Mouse (Mus musculus): Measurements from ENCODE around the gene Olfr485. TPM values are rescaled to one million over a fixed set of nuclear protein-coding genes. Genes with fewer than 3 reads are reported as not detected.

Gene Olfr485
- not detected in 2 replicates for polyA plus RNA-seq (2012; rRNA removed; ENCODE audit: low replicate concordance)

DNA sequence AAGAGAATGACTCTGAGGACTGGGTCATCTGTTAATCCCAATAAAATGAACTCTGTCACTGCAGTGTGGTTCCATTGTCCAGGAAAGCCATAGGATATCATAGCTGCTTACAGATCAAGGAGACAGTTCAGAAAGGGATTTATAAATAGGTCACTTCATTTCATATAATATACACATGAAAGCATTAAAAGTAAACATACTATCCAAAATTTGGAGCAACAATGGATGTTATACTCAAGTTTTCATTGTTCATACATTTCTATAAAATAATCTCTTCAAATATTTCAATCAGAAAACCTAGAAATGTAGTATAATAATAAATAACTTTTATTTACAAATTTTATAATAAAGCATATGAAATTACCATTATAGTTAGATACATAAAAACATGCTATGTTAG lies at the start of gene Olfr485:
Gene Olfr485 (minus strand): TSS at position 101 of the 400 bp plus-strand sequence.

DNA sequence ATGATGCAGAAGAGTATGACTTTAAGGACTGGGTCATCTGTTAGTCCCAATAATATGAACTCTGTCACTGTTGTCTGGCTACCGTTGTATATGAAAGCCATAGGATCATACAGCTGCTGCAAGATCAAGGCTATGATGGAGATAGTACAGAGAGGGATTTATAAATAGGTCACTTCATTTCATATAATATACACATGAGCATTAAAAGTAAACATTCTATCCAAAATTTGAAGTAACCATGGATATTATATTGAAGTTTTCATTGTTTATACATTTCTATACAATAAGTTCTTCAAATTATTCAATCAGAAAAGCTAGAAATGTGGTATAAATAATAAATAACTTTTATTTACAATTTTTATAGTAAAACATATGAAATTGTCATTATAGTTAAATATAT lies 13.0 kb upstream of the Olfr485 start, which contains the start of gene Olfr486:
Gene Olfr486 (minus strand): TSS at position 101 of the 400 bp plus-strand sequence.

DNA sequence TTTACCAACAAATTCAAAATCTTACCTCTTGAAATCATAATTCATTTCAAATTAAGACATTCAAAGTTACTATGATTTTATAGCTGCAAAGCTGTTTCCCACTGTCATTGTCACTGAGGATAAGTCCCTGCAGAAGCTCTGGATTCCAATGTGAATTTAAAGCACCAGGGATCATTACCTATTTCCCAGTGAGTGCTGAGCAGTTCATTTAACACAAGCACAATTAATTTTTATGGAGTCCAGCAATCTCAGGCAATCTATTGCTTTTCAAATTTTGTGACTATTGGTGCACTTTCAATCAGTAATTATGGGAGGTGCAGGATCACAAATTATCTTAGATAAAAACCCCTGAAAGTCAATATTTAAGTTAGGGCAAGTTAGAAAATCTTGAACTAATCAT lies 32.3 kb downstream of the Olfr485 start, which contains the start of gene Olfr484:
Gene Olfr484 (minus strand): TSS at position 101 of the 400 bp plus-strand sequence.

Other genes starting within 250 kb of the Olfr485 start
- not detected in 2 replicates for gene Olfr473, start 229.4 kb downstream of the Olfr485 start, polyA plus RNA-seq (2012; rRNA removed; ENCODE audit: low replicate concordance)
- not detected in 2 replicates for gene Olfr474, start 205.2 kb downstream of the Olfr485 start, polyA plus RNA-seq (2012; rRNA removed; ENCODE audit: low replicate concordance)
- not detected in 2 replicates for gene Olfr476, start 195.1 kb downstream of the Olfr485 start, polyA plus RNA-seq (2012; rRNA removed; ENCODE audit: low replicate concordance)
- not detected in 2 replicates for gene Olfr477, start 173.2 kb downstream of the Olfr485 start, polyA plus RNA-seq (2012; rRNA removed; ENCODE audit: low replicate concordance)
- not detected in 2 replicates for gene Olfr478, start 125.9 kb downstream of the Olfr485 start, polyA plus RNA-seq (2012; rRNA removed; ENCODE audit: low replicate concordance)
- not detected in 2 replicates for gene Olfr479, start 109.2 kb downstream of the Olfr485 start, polyA plus RNA-seq (2012; rRNA removed; ENCODE audit: low replicate concordance)
- not detected in 2 replicates for gene Olfr480, start 92.5 kb downstream of the Olfr485 start, polyA plus RNA-seq (2012; rRNA removed; ENCODE audit: low replicate concordance)
- not detected in 2 replicates for gene Olfr481, start 80.0 kb downstream of the Olfr485 start, polyA plus RNA-seq (2012; rRNA removed; ENCODE audit: low replicate concordance)
- gene Olfr482, start 62.3 kb downstream of the Olfr485 start, polyA plus RNA-seq (2012; rRNA removed; ENCODE audit: low replicate concordance) = not detected in 2 replicates
- not detected in 2 replicates for gene Olfr483, start 59.0 kb downstream of the Olfr485 start, polyA plus RNA-seq (2012; rRNA removed; ENCODE audit: low replicate concordance)
- not detected in 2 replicates for gene Olfr484, start 32.4 kb downstream of the Olfr485 start, polyA plus RNA-seq (2012; rRNA removed; ENCODE audit: low replicate concordance)
- not detected in 2 replicates for gene Olfr486, start 12.9 kb upstream of the Olfr485 start, polyA plus RNA-seq (2012; rRNA removed; ENCODE audit: low replicate concordance)
- not detected in 2 replicates for gene Olfr487, start 54.8 kb upstream of the Olfr485 start, polyA plus RNA-seq (2012; rRNA removed; ENCODE audit: low replicate concordance)
- gene Olfr488, start 98.5 kb upstream of the Olfr485 start, polyA plus RNA-seq (2012; rRNA removed; ENCODE audit: low replicate concordance) = not detected in 2 replicates
- gene Olfr490, start 129.1 kb upstream of the Olfr485 start, polyA plus RNA-seq (2012; rRNA removed; ENCODE audit: low replicate concordance) = not detected in 2 replicates
- not detected in 2 replicates for gene Olfr491, start 153.6 kb upstream of the Olfr485 start, polyA plus RNA-seq (2012; rRNA removed; ENCODE audit: low replicate concordance)
- gene Olfr492, start 163.8 kb upstream of the Olfr485 start, polyA plus RNA-seq (2012; rRNA removed; ENCODE audit: low replicate concordance) = not detected in 2 replicates
- not detected in 2 replicates for gene Olfr493, start 187.1 kb upstream of the Olfr485 start, polyA plus RNA-seq (2012; rRNA removed; ENCODE audit: low replicate concordance)
- gene Olfr494, start 205.5 kb upstream of the Olfr485 start, polyA plus RNA-seq (2012; rRNA removed; ENCODE audit: low replicate concordance) = not detected in 2 replicates
- gene Olfr495, start 233.3 kb upstream of the Olfr485 start, polyA plus RNA-seq (2012; rRNA removed; ENCODE audit: low replicate concordance) = not detected in 2 replicates

All from subcutaneous adipose tissue, adult 2 months (tissue).